Mouse (Mus musculus) neural tube, embryonic 11.5 days (tissue): ENCODE data around the gene Slc35f2. TPM values are rescaled to one million over a fixed set of nuclear protein-coding genes. Genes with fewer than 3 reads are reported as not detected.

Experiments
- ATAC-seq: fragments of 200-750 bp; cut with Nextera tagmentation; 2 replicates; pipeline ENCODE4 v1.8.0; 2017; ENCODE audit warnings: moderate number of reproducible peaks, mild to moderate bottlenecking, moderate TSS enrichment, moderate library complexity; ENCODE audit not compliant: insufficient read depth, low FRiP score, low TSS enrichment
- DNase-seq: peaks from one replicate; pipeline ENCODE4 v3.0.0-alpha.2; 2015; ENCODE audit warnings: low spot score
- H3K27ac ChIP-seq: fragments of 300-500 bp; sonication (generic); 2 replicates; pipeline ENCODE4 v1.5.1; 2014; ENCODE audit warnings: low read depth, mild to moderate bottlenecking, low read length
- H3K27me3 ChIP-seq: fragments of 300-500 bp; sonication (generic); 2 replicates; pipeline ENCODE4 v1.6.1; 2014; ENCODE audit warnings: mild to moderate bottlenecking, low read length, mixed read lengths; ENCODE audit not compliant: control insufficient read depth, insufficient read depth
- H3K36me3 ChIP-seq: fragments of 300-500 bp; sonication (generic); 2 replicates; pipeline ENCODE4 v1.6.1; 2014; ENCODE audit warnings: mild to moderate bottlenecking, low read length, moderate library complexity, mixed read lengths; ENCODE audit not compliant: control insufficient read depth, insufficient read depth
- H3K4me1 ChIP-seq: fragments of 300-500 bp; sonication (generic); 2 replicates; pipeline ENCODE4 v1.6.1; 2014; ENCODE audit warnings: low read length, mixed read lengths; ENCODE audit not compliant: control insufficient read depth, insufficient read depth
- H3K4me2 ChIP-seq: fragments of 300-500 bp; sonication (generic); 2 replicates; pipeline ENCODE4 v1.6.1; 2014; ENCODE audit warnings: low read depth, mild to moderate bottlenecking, moderate library complexity
- H3K4me3 ChIP-seq: fragments of 300-500 bp; sonication (generic); 2 replicates; pipeline ENCODE4 v1.5.1; 2014; ENCODE audit warnings: low read depth, low read length
- H3K9ac ChIP-seq: fragments of 300-500 bp; sonication (generic); 2 replicates; pipeline ENCODE4 v1.6.1; 2014; ENCODE audit warnings: mild to moderate bottlenecking, low read length
- H3K9me3 ChIP-seq: fragments of 300-500 bp; sonication (generic); 2 replicates; pipeline ENCODE4 v1.6.1; 2016; ENCODE audit warnings: low read length; ENCODE audit not compliant: control insufficient read depth
- WGBS: fragments of 180-500 bp; shearing (Covaris S2); extraction: QIAGEN DNeasy Blood & Tissue Kit; methylation state at CpG from one replicate; pipeline ENCODE4 v1.1.7; 2014; 5-methylcytosine and 5-hydroxymethylcytosine counted together
- polyA plus RNA-seq: library from polyadenylated mRNA; unstranded; fragments of >200 nt; fragmentation: Nextera tagmentation; extraction: Ambion mirVana; gene quantifications from 2 replicates; pipeline ENCODE4 v1.2.1, GENCODE M21; 2014

The Slc35f2 gene
- polyA plus RNA-seq, 1 experiment from 2014 or later = 4.9 TPM

GRCm38 (mm10) chr9:53802921-53803320 lies 31.6 kb downstream of the Slc35f2 start:
- DNase-seq = no peak
- 93% methylated on average over 7 of the region's 7 CpGs for WGBS

DNA sequence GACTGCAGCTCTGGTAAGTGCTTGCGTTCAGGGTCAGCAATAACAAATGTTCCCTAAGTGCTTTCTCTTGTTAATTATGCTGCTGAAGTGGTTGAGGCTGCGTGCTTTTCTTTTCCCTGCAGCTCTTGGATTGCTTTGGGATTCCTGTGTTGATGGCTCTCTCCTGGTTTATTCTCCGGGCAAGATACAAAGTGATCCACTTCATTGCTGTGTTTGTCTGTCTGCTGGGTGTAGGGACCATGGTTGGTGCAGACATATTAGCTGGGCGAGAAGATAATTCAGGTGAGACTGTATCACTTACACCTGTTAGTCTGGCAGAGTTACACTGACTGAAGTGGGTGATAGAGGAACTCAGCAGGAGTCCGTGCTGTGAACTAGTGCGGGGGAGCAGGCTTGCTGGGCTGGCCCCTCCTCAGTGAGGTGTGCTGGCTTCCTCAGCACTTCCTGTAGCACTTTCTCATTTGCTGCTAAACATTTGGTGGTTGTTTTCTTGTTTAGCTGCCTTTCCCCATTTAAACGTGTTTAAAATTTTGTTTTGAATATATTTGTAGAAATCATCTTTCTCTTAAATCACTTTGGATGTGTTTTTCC lies 35.3 kb downstream of the Slc35f2 start:
- no peaks in the 10 kb centered on the region for H3K27me3 ChIP-seq
- H3K9me3 ChIP-seq = no peaks in the 10 kb centered on the region
- ATAC-seq = no peak
- WGBS = 18% methylated on average over 7 of the region's 7 CpGs
- no peak overlapping the region for H3K4me2 ChIP-seq
- no peak overlapping the region for H3K4me3 ChIP-seq
- no peaks in the 10 kb centered on the region for H3K36me3 ChIP-seq
- H3K27ac ChIP-seq = no peak overlapping the region
- no peak overlapping the region for H3K9ac ChIP-seq
- no peak for DNase-seq
- H3K4me1 ChIP-seq = no peaks in the 10 kb centered on the region

More at GRCm38 (mm10) chr9:53802921-53803320, 31.6 kb downstream of the Slc35f2 start:
- Histone ChIP-seq H3K27ac (no peak overlapping the region), H3K9ac (no peak overlapping the region), H3K27me3 (no peaks in the 10 kb centered on the region), H3K4me3 (no peak overlapping the region), H3K4me2 (no peak overlapping the region), H3K36me3 (no peaks in the 10 kb centered on the region), H3K4me1 (no peaks in the 10 kb centered on the region), H3K9me3 (no peaks in the 10 kb centered on the region)
- ATAC-seq = no peak

DNA sequence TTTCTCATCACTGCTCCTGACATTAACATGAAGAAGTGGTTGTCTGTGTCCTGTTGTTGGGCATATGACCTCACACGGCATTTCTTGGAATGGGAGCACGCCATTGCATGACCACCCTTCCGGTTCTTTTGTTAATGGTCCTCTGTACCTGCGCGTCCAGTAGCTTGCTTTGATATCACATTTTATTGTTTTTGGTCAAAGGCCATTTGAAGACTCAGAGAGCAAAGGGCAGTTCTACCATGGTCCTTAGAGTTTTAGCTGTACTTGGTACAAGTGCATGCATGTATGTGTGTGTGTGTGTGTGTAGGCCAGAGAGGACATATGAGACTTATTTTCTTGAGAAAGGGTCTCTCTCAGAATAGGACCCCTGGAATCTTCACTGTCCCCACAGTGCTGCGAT lies 42.1 kb downstream of the Slc35f2 start:
- H3K27me3 ChIP-seq = no peaks in the 10 kb centered on the region
- H3K4me3 ChIP-seq = no peak overlapping the region
- no peak overlapping the region for H3K27ac ChIP-seq
- H3K9ac ChIP-seq = no peak overlapping the region
- WGBS = 97% methylated on average over 6 of the region's 6 CpGs
- ATAC-seq (no peak), DNase-seq (no peak)
- H3K4me2 ChIP-seq = no peak overlapping the region
- H3K36me3 ChIP-seq = no peaks in the 10 kb centered on the region
- H3K9me3 ChIP-seq = no peaks in the 10 kb centered on the region
- H3K4me1 ChIP-seq = no peaks in the 10 kb centered on the region

DNA sequence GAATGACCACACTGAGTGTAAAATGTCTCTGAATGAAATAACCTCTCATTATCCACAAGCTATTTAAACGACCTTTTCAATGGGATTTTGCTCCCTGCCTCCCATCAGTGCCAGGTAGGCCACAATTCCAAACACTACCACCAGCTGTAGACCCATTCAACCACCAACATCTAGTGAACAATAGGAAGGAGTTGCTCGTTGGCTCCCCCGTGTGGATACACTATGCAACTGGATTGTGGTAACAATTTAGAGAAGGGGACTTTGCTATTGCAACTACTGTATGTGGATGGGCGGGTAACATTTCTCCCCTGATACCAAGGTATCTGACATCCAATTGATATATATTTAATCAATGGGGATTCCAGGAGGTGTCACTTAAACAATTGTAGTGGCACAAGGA lies 47.4 kb downstream of the Slc35f2 start:
- no peak overlapping the region for H3K4me3 ChIP-seq
- H3K9ac ChIP-seq = no peak overlapping the region
- no peak overlapping the region for H3K4me2 ChIP-seq
- WGBS = 36% methylated on average over 4 of the region's 4 CpGs
- ATAC-seq (no peak), DNase-seq (peak; percentile 44)
- H3K4me1 ChIP-seq = no peaks in the 10 kb centered on the region
- H3K36me3 ChIP-seq = no peaks in the 10 kb centered on the region
- H3K27ac ChIP-seq = no peak overlapping the region
- H3K9me3 ChIP-seq = no peaks in the 10 kb centered on the region
- H3K27me3 ChIP-seq = no peaks in the 10 kb centered on the region

GRCm38 (mm10) chr9:53825318-53825717 lies 54.0 kb downstream of the Slc35f2 start:
- Histone ChIP-seq H3K4me2 (no peak overlapping the region), H3K9ac (no peak overlapping the region), H3K27ac (no peak overlapping the region), H3K4me1 (no peaks in the 10 kb centered on the region), H3K9me3 (no peaks in the 10 kb centered on the region), H3K4me3 (no peak overlapping the region), H3K27me3 (no peaks in the 10 kb centered on the region), H3K36me3 (no peaks in the 10 kb centered on the region)
- ATAC-seq = no peak
- 10% methylated on average over 9 of the region's 9 CpGs for WGBS
- peak; percentile 57 for DNase-seq

- Histone ChIP-seq H3K27ac (no peak overlapping the region), H3K4me2 (peak overlapping the region; percentile 42), H3K27me3 (no peaks in the 10 kb centered on the region), H3K9me3 (no peaks in the 10 kb centered on the region), H3K9ac (peak overlapping the region; percentile 47), H3K4me1 (no peaks in the 10 kb centered on the region), H3K36me3 (no peaks in the 10 kb centered on the region), H3K4me3 (peak overlapping the region; percentile 23)
- DNase-seq = peak; percentile 69
- ATAC-seq = no peak
- WGBS = 24% methylated on average over 14 of the region's 14 CpGs
These were observed 57.9 kb downstream of the Slc35f2 start for GRCm38 (mm10) chr9:53829081-53829865.

DNA sequence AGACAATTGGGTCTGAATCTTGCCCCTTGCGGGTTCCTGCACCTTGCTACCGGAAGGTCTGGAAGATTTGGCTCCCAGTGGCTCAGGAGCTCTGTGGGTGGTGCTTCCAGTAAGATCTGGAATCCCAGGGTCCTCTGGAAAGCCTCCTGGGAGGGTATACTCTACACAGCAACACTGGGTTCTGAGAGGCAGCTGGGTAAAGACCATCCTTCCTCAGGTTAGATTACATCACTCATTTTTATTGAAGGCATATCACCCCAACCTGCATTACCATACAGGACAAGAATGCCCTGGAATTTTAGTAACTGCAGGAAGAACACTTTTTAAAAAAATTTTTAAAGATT lies 58.5 kb downstream of the Slc35f2 start:
- 53% methylated on average over 2 of the region's 2 CpGs for WGBS
- ATAC-seq (no peak), DNase-seq (no peak)

DNA sequence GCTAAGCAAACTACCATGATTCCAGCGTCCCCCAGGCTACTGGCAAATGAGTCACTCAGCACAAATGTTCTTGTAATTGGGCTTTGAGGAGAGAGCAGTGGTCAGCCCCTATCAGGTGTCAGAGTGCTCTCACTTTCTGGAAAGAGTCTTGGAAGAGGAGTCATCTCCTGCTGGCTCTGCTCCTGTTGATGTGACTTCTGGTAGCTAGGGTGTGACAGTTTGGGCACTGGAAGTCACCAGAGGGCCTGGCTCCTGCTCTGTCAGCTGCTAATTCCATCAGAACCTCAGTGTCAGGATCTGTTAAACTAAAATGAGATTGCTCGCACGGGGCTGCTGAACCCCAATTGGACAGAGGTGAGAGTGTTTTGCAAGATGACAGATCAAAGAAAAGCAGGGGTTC lies 63.7 kb downstream of the Slc35f2 start:
- H3K27me3 ChIP-seq = no peaks in the 10 kb centered on the region
- no peak overlapping the region for H3K27ac ChIP-seq
- H3K9me3 ChIP-seq = no peaks in the 10 kb centered on the region
- DNase-seq = no peak
- no peaks in the 10 kb centered on the region for H3K36me3 ChIP-seq
- H3K4me3 ChIP-seq = no peak overlapping the region
- no peak for ATAC-seq
- 60% methylated on average over 3 of the region's 3 CpGs for WGBS
- no peaks in the 10 kb centered on the region for H3K4me1 ChIP-seq
- H3K4me2 ChIP-seq = no peak overlapping the region
- H3K9ac ChIP-seq = no peak overlapping the region

More for the DNA sequence above, 58.5 kb downstream of the Slc35f2 start:
- H3K27ac ChIP-seq = no peak overlapping the region
- H3K36me3 ChIP-seq = no peaks in the 10 kb centered on the region
- H3K27me3 ChIP-seq = no peaks in the 10 kb centered on the region
- no peaks in the 10 kb centered on the region for H3K9me3 ChIP-seq
- H3K4me2 ChIP-seq = peak overlapping the region; percentile 42
- H3K4me3 ChIP-seq = peak overlapping the region; percentile 23
- H3K9ac ChIP-seq = peak overlapping the region; percentile 47
- no peaks in the 10 kb centered on the region for H3K4me1 ChIP-seq

GRCm38 (mm10) chr9:53835976-53836375 lies 64.6 kb downstream of the Slc35f2 start:
- no peaks in the 10 kb centered on the region for H3K9me3 ChIP-seq
- H3K4me2 ChIP-seq = no peak overlapping the region
- 60% methylated on average over 4 of the region's 4 CpGs for WGBS
- no peaks in the 10 kb centered on the region for H3K36me3 ChIP-seq
- no peak overlapping the region for H3K9ac ChIP-seq
- no peak overlapping the region for H3K27ac ChIP-seq
- H3K4me3 ChIP-seq = no peak overlapping the region
- no peaks in the 10 kb centered on the region for H3K27me3 ChIP-seq
- DNase-seq = no peak
- ATAC-seq = no peak
- no peaks in the 10 kb centered on the region for H3K4me1 ChIP-seq
